Mouse (Mus musculus): ENCODE measurements around the gene Cyth4. TPM values are rescaled to one million over a fixed set of nuclear protein-coding genes. Genes with fewer than 3 reads are reported as not detected.
A peak's percentile ranks its signal among the peaks of the same experiment; 100 is the strongest.

Gene Cyth4
- polyA plus RNA-seq (2012; ENCODE audit: insufficient read depth, insufficient read length, missing spikeins) = 4.9 and 6.8 TPM in 2 replicates

- Histone ChIP-seq H3K4me3 (ENCODE audit: insufficient read depth, low read depth, low read length) (peak within 1 kb of the TSS; percentile 57), H3K4me1 (ENCODE audit: control insufficient read depth, insufficient read depth, insufficient read length, low read length) (no peaks in the 10 kb centered on the region), H3K27ac (replicated peaks; ENCODE audit: low read depth, low read length) (peak within 1 kb of the TSS; percentile 75)
These were observed at the start of gene Cyth4 for GRCm38 (mm10) chr15:78596914-78597313. Cyth4 (plus strand) TSS chr15:78597047.

GRCm38 (mm10) chr15:78547415-78548335 is 49.2 kb upstream of the Cyth4 start:
- Histone ChIP-seq H3K4me3 (ENCODE audit: insufficient read depth, low read depth, low read length) (no peak overlapping the region), H3K27ac (replicated peaks; ENCODE audit: low read depth, low read length) (no peak overlapping the region), H3K4me1 (ENCODE audit: control insufficient read depth, insufficient read depth, insufficient read length, low read length) (no peaks in the 10 kb centered on the region)

GRCm38 (mm10) chr15:78548336-78548665 is 48.5 kb upstream of the Cyth4 start:
- Histone ChIP-seq H3K4me1 (ENCODE audit: control insufficient read depth, insufficient read depth, insufficient read length, low read length) (no peaks in the 10 kb centered on the region), H3K27ac (replicated peaks; ENCODE audit: low read depth, low read length) (no peak overlapping the region), H3K4me3 (ENCODE audit: insufficient read depth, low read depth, low read length) (no peak overlapping the region)

GRCm38 (mm10) chr15:78548711-78549110 is 48.1 kb upstream of the Cyth4 start:
- H3K4me3 ChIP-seq (ENCODE audit: insufficient read depth, low read depth, low read length) = no peak overlapping the region
- no peak overlapping the region for H3K27ac ChIP-seq (replicated peaks; ENCODE audit: low read depth, low read length)
- H3K4me1 ChIP-seq (ENCODE audit: control insufficient read depth, insufficient read depth, insufficient read length, low read length) = no peaks in the 10 kb centered on the region

GRCm38 (mm10) chr15:78549189-78549734 is 47.6 kb upstream of the Cyth4 start:
- no peaks in the 10 kb centered on the region for H3K4me1 ChIP-seq (ENCODE audit: control insufficient read depth, insufficient read depth, insufficient read length, low read length)
- no peak overlapping the region for H3K4me3 ChIP-seq (ENCODE audit: insufficient read depth, low read depth, low read length)
- no peak overlapping the region for H3K27ac ChIP-seq (replicated peaks; ENCODE audit: low read depth, low read length)

GRCm38 (mm10) chr15:78554545-78555313 is 42.1 kb upstream of the Cyth4 start:
- Histone ChIP-seq H3K4me3 (ENCODE audit: insufficient read depth, low read depth, low read length) (0 out of 2 replicates have a peak overlapping the region, but pooled peaks have one; percentile 0), H3K27ac (replicated peaks; ENCODE audit: low read depth, low read length) (no peak overlapping the region), H3K4me1 (ENCODE audit: control insufficient read depth, insufficient read depth, insufficient read length, low read length) (no peaks in the 10 kb centered on the region)

GRCm38 (mm10) chr15:78557693-78558535 is 38.9 kb upstream of the Cyth4 start:
- no peak overlapping the region for H3K27ac ChIP-seq (replicated peaks; ENCODE audit: low read depth, low read length)
- no peaks in the 10 kb centered on the region for H3K4me1 ChIP-seq (ENCODE audit: control insufficient read depth, insufficient read depth, insufficient read length, low read length)
- no peak overlapping the region for H3K4me3 ChIP-seq (ENCODE audit: insufficient read depth, low read depth, low read length)

GRCm38 (mm10) chr15:78559141-78559979 is 37.5 kb upstream of the Cyth4 start:
- H3K27ac ChIP-seq (replicated peaks; ENCODE audit: low read depth, low read length) = no peak overlapping the region
- H3K4me1 ChIP-seq (ENCODE audit: control insufficient read depth, insufficient read depth, insufficient read length, low read length) = no peaks in the 10 kb centered on the region
- H3K4me3 ChIP-seq (ENCODE audit: insufficient read depth, low read depth, low read length) = no peak overlapping the region

GRCm38 (mm10) chr15:78563344-78563743 is 33.5 kb upstream of the Cyth4 start:
- H3K27ac ChIP-seq (replicated peaks; ENCODE audit: low read depth, low read length) = no peak overlapping the region
- H3K4me1 ChIP-seq (ENCODE audit: control insufficient read depth, insufficient read depth, insufficient read length, low read length) = no peaks in the 10 kb centered on the region
- no peak overlapping the region for H3K4me3 ChIP-seq (ENCODE audit: insufficient read depth, low read depth, low read length)

GRCm38 (mm10) chr15:78563937-78564336 is 32.9 kb upstream of the Cyth4 start:
- no peak overlapping the region for H3K4me3 ChIP-seq (ENCODE audit: insufficient read depth, low read depth, low read length)
- no peaks in the 10 kb centered on the region for H3K4me1 ChIP-seq (ENCODE audit: control insufficient read depth, insufficient read depth, insufficient read length, low read length)
- H3K27ac ChIP-seq (replicated peaks; ENCODE audit: low read depth, low read length) = no peak overlapping the region

GRCm38 (mm10) chr15:78564764-78565435 is 31.9 kb upstream of the Cyth4 start:
- H3K4me3 ChIP-seq (ENCODE audit: insufficient read depth, low read depth, low read length) = no peak overlapping the region
- H3K4me1 ChIP-seq (ENCODE audit: control insufficient read depth, insufficient read depth, insufficient read length, low read length) = no peaks in the 10 kb centered on the region
- no peak overlapping the region for H3K27ac ChIP-seq (replicated peaks; ENCODE audit: low read depth, low read length)

- Histone ChIP-seq H3K4me3 (ENCODE audit: insufficient read depth, low read depth, low read length) (no peak overlapping the region), H3K4me1 (ENCODE audit: control insufficient read depth, insufficient read depth, insufficient read length, low read length) (no peaks in the 10 kb centered on the region), H3K27ac (replicated peaks; ENCODE audit: low read depth, low read length) (no peak overlapping the region)
These were observed 29.2 kb upstream of the Cyth4 start for GRCm38 (mm10) chr15:78567608-78568120.

- no peaks in the 10 kb centered on the region for H3K4me1 ChIP-seq (ENCODE audit: control insufficient read depth, insufficient read depth, insufficient read length, low read length)
- H3K27ac ChIP-seq (replicated peaks; ENCODE audit: low read depth, low read length) = no peak overlapping the region
- no peak overlapping the region for H3K4me3 ChIP-seq (ENCODE audit: insufficient read depth, low read depth, low read length)
These were observed 26.7 kb upstream of the Cyth4 start for GRCm38 (mm10) chr15:78570170-78570569.

Measured in brown adipose tissue, adult 24 weeks (tissue).